24 mouse cellular contexts compared by ENCODE assay signal in genomic region chr13:43068716-43069265, GRCm38 (mm10).
A peak's percentile ranks its signal among the peaks of the same experiment; 100 is the strongest.
DNase-seq lines count a peak whose midpoint lies in the region; ATAC-seq and TF ChIP-seq lines count a peak whose summit lies in the region.
"Had no signal": no experiment of that assay in that cellular context is flagged by ENCODE, and none has a peak within 500 bp of the region (broad histone marks: within the 10 kb centered on the region; RNA-seq: fewer than 3 reads in every experiment).

No protein-coding gene starts in this region.

- H3K4me3 ChIP-seq in cerebellum, adult 2 months (replicated peaks; ENCODE audit: insufficient read depth, low read depth, low read length): no peak overlapping the region
- peak overlapping the region; percentile 67 for H3K4me3 ChIP-seq in testis, adult 2 months (ENCODE audit: control insufficient read depth, low read depth, low read length)
- H3K4me3 ChIP-seq in forebrain, postnatal 0 days (ENCODE audit: low read depth, low read length): no peak overlapping the region
- no peak overlapping the region for H3K4me3 ChIP-seq in limb, embryonic 10.5 days
- H3K4me3 ChIP-seq: erythroblast, embryonic 14.5 days; hindbrain, embryonic 12.5 days; limb, embryonic 12.5 days; liver, embryonic 15.5 days; midbrain, embryonic 10.5 days; midbrain, embryonic 15.5 days had no signal

- peak; percentile 25 to 43 for DNase-seq in cerebellum, adult 2 months
- DNase-seq in cerebellum, adult 8-10 months: no peak
- DNase-seq in testis, postnatal 14 days (ENCODE audit: low spot score): no peak
- no peak for DNase-seq in forebrain, postnatal 0 days
- no peak for DNase-seq in limb, embryonic 10.5 days (ENCODE audit: low spot score)
- DNase-seq: adrenal gland, postnatal 14 days; gastrocnemius, postnatal 14 days; heart, postnatal 36 days; kidney, adult 11 months; kidney, postnatal 14 days; lung, embryonic 14.5 days; right cerebral cortex, postnatal 4 days had no signal

- H3K9ac ChIP-seq in forebrain, postnatal 0 days: no peak overlapping the region
- H3K9ac ChIP-seq: hindbrain, embryonic 12.5 days; limb, embryonic 12.5 days; liver, embryonic 15.5 days; lung, embryonic 14.5 days; midbrain, embryonic 15.5 days had no signal

- H3K4me1 ChIP-seq in cerebellum, adult 2 months (ENCODE audit: control insufficient read depth, insufficient read depth, low read length): no peaks in the 10 kb centered on the region; the same call in 1 of the 2 replicates
- no peaks in the 10 kb centered on the region for H3K4me1 ChIP-seq in testis, adult 2 months (ENCODE audit: control insufficient read depth, insufficient read depth, low read length)
- H3K4me1 ChIP-seq in forebrain, postnatal 0 days (ENCODE audit: insufficient read depth): no peaks in the 10 kb centered on the region
- H3K4me1 ChIP-seq in limb, embryonic 10.5 days: no peaks in the 10 kb centered on the region
- H3K4me1 ChIP-seq: hindbrain, embryonic 12.5 days; limb, embryonic 12.5 days; liver, embryonic 15.5 days; midbrain, embryonic 10.5 days had no signal

- no peak overlapping the region for H3K4me2 ChIP-seq in forebrain, postnatal 0 days (ENCODE audit: low read depth)
- H3K4me2 ChIP-seq: heart, embryonic 11.5 days; hindbrain, embryonic 12.5 days; limb, embryonic 12.5 days; liver, embryonic 15.5 days; lung, embryonic 14.5 days; midbrain, embryonic 15.5 days had no signal

- TF ChIP-seq POLR2A in cerebellum, adult 2 months (IDR thresholded peaks at IDR 0.05; ENCODE audit: borderline replicate concordance, insufficient read depth, low read length): no peak
- peak; percentile 63; the same call in 1 of the 2 replicates for TF ChIP-seq POLR2A in testis, adult 2 months (IDR thresholded peaks at IDR 0.05; ENCODE audit: control insufficient read depth, low read depth, low read length)

- H3K27ac ChIP-seq in cerebellum, adult 2 months (ENCODE audit: insufficient read depth, low read length): no peak overlapping the region
- no peak overlapping the region for H3K27ac ChIP-seq in testis, adult 2 months (ENCODE audit: control insufficient read depth, insufficient read depth, low read depth, low read length)
- H3K27ac ChIP-seq in forebrain, postnatal 0 days (ENCODE audit: low read depth, low read length): no peak overlapping the region
- no peak overlapping the region for H3K27ac ChIP-seq in limb, embryonic 10.5 days
- H3K27ac ChIP-seq: hindbrain, embryonic 12.5 days; limb, embryonic 12.5 days; liver, embryonic 15.5 days; midbrain, embryonic 10.5 days; midbrain, embryonic 15.5 days; stomach, postnatal 0 days had no signal

- TF ChIP-seq CTCF in cerebellum, adult 2 months (IDR thresholded peaks at IDR 0.05; ENCODE audit: borderline replicate concordance, insufficient read depth, low read depth, low read length): no peak
- TF ChIP-seq CTCF in testis, adult 2 months (IDR thresholded peaks at IDR 0.05; ENCODE audit: control insufficient read depth, insufficient read depth, insufficient replicate concordance, low read depth, low read length): no peak
- TF ChIP-seq CTCF in forebrain, postnatal 0 days (IDR thresholded peaks at IDR 0.05; ENCODE audit: low read depth): no peak

- 29% methylated on average over 8 of the region's 8 CpGs for WGBS in cerebellum, adult 2 months
- WGBS in forebrain, postnatal 0 days: 84% methylated on average over 8 of the region's 8 CpGs
- WGBS in limb, embryonic 10.5 days: 88% methylated on average over 8 of the region's 8 CpGs

- no peaks in the 10 kb centered on the region for H3K9me3 ChIP-seq in forebrain, postnatal 0 days (ENCODE audit: low read length)
- H3K9me3 ChIP-seq in limb, embryonic 10.5 days (replicated peaks): no peaks in the 10 kb centered on the region
- H3K9me3 ChIP-seq: hindbrain, embryonic 12.5 days; limb, embryonic 12.5 days; liver, embryonic 15.5 days; midbrain, embryonic 10.5 days; midbrain, embryonic 15.5 days had no signal

- 0 out of 2 replicates have a peak, but pooled peaks have one; percentile 2 for ATAC-seq in common myeloid progenitor, adult 5-6 weeks (replicated peaks; ENCODE audit: low read depth, poor library complexity, severe bottlenecking)
- no peak for ATAC-seq in forebrain, postnatal 0 days
- ATAC-seq: CD4-positive, CD25-positive, alpha-beta regulatory T cell, adult 4 months; forebrain, embryonic 16.5 days; midbrain, embryonic 15.5 days had no signal

- no peaks in the 10 kb centered on the region for H3K36me3 ChIP-seq in testis, adult 2 months (ENCODE audit: control insufficient read depth, insufficient read depth, low read length)
- H3K36me3 ChIP-seq in forebrain, postnatal 0 days (ENCODE audit: insufficient read depth): no peaks in the 10 kb centered on the region
- H3K36me3 ChIP-seq in limb, embryonic 10.5 days: no peaks in the 10 kb centered on the region
- H3K36me3 ChIP-seq: hindbrain, embryonic 12.5 days; limb, embryonic 12.5 days; liver, embryonic 15.5 days; midbrain, embryonic 10.5 days; midbrain, embryonic 15.5 days had no signal

- no peaks in the 10 kb centered on the region for H3K27me3 ChIP-seq in cerebellum, adult 2 months (ENCODE audit: control insufficient read depth, insufficient read depth, low read length)
- no peaks in the 10 kb centered on the region for H3K27me3 ChIP-seq in testis, adult 2 months (ENCODE audit: control insufficient read depth, insufficient read depth, low read length)
- no peaks in the 10 kb centered on the region for H3K27me3 ChIP-seq in forebrain, postnatal 0 days (ENCODE audit: insufficient read depth, low read length)
- H3K27me3 ChIP-seq in limb, embryonic 10.5 days (ENCODE audit: low read depth, poor library complexity, severe bottlenecking): no peaks in the 10 kb centered on the region
- H3K27me3 ChIP-seq: hindbrain, embryonic 12.5 days; limb, embryonic 12.5 days; liver, embryonic 15.5 days; midbrain, embryonic 15.5 days had no signal

Comparison
In these comparisons a context has a peak if more than half of its experiments do, and no peak if none do; other contexts are left out.
1. DNase-seq: peak in cerebellum, adult 2 months (2 of 2); none in cerebellum, adult 8-10 months (single experiment), testis, postnatal 14 days (single experiment), forebrain, postnatal 0 days (single experiment) and limb, embryonic 10.5 days (single experiment).